Mouse (Mus musculus) right cerebral cortex, adult 2 months (tissue): ENCODE results near the gene Cd27.

Experiments used
- DNase-seq, 2 experiments: peaks; one replicate each; pipeline ENCODE4 v3.0.0; 2021 to 2022; ENCODE audit warnings: low spot score in 2 of 2

Gene Cd27

GRCm38 (mm10) chr6:125244551-125244950, 7.7 kb upstream of the Cd27 start:
- DNase-seq = no peak

DNA sequence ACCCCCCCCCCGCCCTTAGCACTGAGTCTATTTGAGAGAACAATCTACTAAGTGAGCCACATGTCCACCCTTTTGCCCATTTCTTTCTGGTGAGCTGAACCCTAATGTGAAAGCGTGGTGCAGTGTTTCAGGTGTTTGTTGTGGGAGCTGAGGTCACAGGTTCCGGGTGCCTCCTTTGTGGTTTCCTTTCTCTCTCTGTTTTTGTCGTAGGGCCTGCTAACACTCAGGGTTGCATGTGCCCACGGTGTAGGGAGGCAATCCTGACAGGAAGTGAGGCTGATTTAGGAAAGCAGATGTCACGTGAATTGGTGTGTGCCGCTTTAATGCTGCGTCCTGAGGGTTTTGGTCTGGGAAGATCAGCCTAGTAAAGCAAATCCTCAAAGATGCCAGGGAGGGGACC, 4.8 kb upstream of the Cd27 start:
- no peak for DNase-seq

- DNase-seq = no peak
Measured at GRCm38 (mm10) chr6:125240617-125241016, 3.8 kb upstream of the Cd27 start.

- DNase-seq = no peak
Measured at GRCm38 (mm10) chr6:125239547-125239946, 2.7 kb upstream of the Cd27 start.

DNA sequence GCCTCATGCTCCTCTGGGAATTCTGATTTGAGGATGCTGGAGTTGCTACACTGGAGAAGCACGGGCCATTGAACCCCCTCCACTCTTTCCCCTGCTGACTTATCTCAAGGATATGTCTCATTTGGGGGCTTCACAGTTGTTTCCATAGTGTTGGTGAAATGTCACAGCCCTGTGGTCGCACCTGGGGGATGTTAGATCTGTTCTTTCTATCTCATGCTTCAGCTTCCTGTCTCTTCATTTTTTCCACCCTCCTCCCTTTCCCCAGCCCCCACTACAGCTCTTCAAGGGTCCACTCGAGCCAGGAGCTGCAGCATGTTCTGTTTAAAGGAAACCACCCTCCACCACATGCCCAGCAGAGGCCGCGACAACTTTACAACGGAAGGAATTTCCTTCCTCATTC, 1.6 kb upstream of the Cd27 start:
- no peak for DNase-seq

DNA sequence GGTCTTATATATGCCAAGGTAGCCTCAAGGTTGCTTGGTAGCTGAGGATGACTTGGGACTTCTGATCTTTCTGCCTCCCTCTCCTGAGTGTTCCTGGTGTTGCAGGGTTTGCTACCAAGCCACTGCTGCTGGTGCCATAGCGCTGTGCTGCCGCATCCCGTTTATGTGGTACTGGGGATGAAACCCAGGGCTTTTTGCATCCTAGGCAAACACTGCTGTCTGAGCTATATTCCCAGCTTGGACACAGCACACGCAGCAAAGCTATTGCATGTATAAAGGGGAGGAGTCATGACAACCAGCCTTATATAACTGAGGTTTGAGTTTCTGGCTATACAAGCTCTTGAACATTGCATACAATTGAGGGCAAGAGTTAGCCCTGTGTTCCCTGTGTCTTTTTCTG, 611 bp upstream of the Cd27 start:
- no peak for DNase-seq

GRCm38 (mm10) chr6:125236341-125236740, 469 bp downstream of the Cd27 start:
- DNase-seq = no peak

- no peak for DNase-seq
Measured at GRCm38 (mm10) chr6:125234520-125234828, 2.3 kb downstream of the Cd27 start.

DNA sequence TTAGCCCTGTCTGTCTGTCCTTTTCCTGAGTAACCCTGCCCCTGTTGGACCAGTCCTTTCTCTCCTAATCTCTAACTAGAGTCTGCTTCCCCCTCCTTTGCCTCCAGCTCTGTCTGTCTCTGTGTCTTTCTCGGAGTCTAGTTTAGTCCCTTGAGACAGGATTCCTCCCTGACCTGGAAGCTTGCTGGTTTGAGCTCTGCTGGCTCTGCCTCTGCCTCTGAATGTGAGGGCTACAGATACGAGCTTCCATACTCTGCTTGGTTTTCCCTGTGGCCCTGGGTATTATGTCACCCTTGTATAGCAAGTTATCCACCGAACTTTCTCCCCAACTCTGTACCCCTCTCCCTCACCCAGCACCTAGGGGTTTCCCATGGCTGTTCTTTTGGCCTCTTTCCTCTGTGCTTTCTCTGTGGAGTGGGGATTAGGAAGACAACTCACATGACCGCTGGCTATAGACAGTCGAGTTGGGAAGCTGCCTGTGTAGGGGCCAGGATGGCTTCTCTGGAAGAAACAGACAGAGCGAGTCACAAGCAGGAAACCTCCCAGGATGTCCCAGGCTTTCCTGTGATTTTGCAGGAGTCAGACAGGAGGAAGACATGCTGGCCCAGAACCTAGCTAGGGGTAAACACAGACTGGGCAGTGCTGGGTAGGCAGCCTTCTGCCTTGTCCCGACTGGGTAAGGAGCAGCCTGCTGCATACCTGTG, 2.8 kb downstream of the Cd27 start:
- DNase-seq = no peak

GRCm38 (mm10) chr6:125232516-125232915, 4.3 kb downstream of the Cd27 start:
- DNase-seq = no peak

- DNase-seq = no peak
Measured at GRCm38 (mm10) chr6:125232045-125232437, 4.8 kb downstream of the Cd27 start.

GRCm38 (mm10) chr6:125231117-125232044, 5.4 kb downstream of the Cd27 start, which contains the start of gene Tapbpl:
Gene Tapbpl, minus strand, starts transcription at chr6:125231860.
- peak; percentile 41 to 43 for DNase-seq

DNA sequence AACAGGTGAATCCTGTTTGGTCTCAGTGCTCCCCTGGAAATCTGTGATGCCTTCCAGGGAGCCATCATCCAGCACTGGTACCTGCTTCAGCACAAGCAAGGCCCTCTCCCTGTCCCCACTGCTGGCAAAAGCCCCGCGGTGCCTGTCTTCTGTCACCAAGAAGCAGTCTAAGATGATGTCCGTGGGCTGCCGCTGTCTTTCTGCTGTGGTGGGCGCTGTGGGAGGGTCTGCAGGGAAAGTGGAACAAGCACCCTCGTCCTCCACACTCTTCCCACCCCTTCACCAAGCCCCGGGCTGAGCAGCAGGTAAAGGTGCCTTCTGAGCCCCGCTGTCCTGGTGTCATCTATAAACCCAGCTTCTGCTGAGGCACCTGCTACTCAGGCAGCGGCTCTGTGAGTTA, 6.2 kb downstream of the Cd27 start:
- no peak for DNase-seq

GRCm38 (mm10) chr6:125225518-125226115, 11.2 kb downstream of the Cd27 start:
- peak; percentile 33 to 63 for DNase-seq

- DNase-seq = no peak
Measured at GRCm38 (mm10) chr6:125222577-125222976, 14.2 kb downstream of the Cd27 start.

DNA sequence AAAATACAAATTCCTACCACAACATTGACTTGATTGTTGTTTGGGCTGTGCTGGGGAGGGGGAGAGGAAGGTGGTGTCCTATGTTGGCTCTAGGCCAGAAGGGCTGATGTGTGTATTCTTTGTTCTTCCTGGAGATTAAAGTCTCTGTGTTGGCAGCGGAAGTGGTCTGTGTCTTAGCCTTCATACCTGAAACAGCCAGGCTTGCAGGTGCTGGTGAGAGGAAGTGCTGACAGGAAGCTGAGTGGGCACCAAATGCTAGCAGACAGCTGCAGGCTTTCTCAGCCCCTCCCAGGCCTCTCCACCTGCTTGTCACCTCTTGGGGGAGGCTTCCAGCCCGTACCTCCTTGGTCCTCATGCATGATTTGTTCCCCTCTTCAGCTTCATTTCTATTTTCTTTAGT, 14.7 kb downstream of the Cd27 start:
- no peak for DNase-seq

DNA sequence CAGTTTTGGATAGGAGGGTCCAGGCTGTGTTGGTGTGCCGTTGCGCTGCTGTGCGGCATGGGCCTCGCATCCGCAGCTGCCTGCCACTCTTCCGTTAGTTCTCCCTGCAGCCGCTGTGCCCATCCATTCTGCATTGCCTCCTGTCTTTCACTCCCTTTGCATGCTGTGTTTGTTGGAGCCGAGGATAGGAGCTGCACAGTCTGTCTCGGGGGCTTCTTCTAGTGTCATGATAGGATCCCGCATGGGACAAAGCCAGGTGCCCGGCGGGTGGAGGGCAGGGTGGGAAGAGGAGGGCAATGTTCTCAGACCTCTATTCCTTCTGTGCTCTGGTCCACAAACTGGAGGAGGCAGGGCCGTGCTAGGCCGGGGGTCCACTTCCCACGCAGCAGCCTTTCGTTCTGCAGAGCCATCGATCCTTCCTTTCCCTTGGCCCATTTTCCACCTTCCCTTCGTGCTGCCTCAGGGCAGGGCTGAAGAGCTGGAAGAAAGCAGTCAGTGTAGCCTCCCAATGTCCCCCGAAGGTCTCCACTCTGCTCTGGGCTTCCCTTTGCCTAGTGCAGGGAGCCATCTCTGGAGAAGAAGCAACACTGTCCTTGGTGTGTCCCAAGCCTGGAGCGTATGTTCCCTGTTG, 15.6 kb downstream of the Cd27 start:
- DNase-seq = no peak

DNA sequence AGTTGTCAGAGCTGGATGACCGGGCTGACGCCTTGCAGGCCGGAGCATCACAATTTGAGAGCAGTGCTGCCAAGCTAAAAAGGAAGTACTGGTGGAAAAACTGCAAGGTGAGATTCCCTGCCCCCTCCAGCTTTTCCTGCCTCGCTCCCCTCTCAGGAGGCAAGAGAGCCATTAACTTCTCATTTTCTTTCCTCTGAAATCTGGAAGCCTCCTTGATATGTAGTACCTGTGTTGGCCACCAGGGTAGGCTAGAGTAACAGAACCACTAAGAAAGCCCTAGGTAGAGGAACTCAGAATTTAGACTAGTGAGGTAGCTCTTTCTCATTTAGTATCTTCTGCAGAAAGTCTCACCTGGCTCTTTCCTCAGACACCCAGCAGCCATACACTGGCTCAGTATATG, 17.8 kb downstream of the Cd27 start:
- DNase-seq = peak; percentile 74 to 76

DNA sequence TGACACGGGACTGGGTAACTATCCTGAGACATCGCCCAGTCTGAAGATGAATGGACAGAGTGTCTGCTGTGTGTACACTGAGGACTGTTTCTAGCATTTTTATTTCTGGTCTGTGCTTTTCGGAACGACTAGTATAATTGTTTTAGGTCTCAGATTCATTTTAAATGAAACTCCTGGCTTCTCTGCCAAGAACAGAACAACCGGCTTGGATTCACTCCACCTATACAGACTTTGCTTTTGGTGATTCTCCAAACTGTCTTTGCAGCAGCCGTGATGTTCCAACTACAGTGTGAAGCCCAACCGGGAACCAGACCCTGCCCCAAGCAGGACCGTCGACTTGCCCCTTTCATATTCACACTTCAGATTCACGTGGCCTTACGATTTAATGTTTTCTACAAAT, 18.9 kb downstream of the Cd27 start:
- DNase-seq = no peak

DNA sequence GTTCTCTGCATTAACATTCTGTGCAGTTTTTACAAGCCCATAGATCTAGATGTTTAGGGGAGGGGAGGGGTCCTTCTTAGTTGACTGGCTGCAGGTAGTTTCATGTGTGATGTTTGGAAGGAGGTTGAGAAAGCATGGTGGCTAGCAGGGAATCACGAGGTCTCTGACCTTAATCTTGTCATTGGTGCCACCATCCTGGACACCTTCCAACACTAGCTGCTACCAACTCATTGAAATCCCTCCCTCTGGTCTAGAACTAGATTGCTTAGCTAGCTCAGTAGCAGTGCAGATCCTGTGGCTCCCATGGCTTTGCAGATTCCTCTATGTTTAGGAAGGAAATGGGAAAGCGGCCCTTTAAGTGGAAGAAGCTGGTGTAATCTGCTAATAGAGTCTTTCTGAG, 19.9 kb downstream of the Cd27 start:
- DNase-seq = no peak

- DNase-seq = peak; percentile 96 to 98
Measured at GRCm38 (mm10) chr6:125215148-125215954, 21.5 kb downstream of the Cd27 start, which contains the start of gene Vamp1. Gene Vamp1, plus strand, starts transcription at chr6:125215551.
